Mouse (Mus musculus) embryonic fibroblast, embryonic 13.5 days (primary cell): ENCODE measurements around the gene Capn3.

Source experiments
- CTCF ChIP-seq: IDR thresholded peaks from 2 replicates; pipeline ENCODE4 v1.5.1; 2011; ENCODE audit warnings: mild to moderate bottlenecking, control low read depth, low read length, moderate library complexity, borderline replicate concordance; ENCODE audit not compliant: insufficient read depth
- POLR2A ChIP-seq: IDR thresholded peaks from 2 replicates; pipeline ENCODE4 v1.6.1; 2011; ENCODE audit warnings: low read depth, mild to moderate bottlenecking, control low read depth, low read length, moderate library complexity

DNA sequence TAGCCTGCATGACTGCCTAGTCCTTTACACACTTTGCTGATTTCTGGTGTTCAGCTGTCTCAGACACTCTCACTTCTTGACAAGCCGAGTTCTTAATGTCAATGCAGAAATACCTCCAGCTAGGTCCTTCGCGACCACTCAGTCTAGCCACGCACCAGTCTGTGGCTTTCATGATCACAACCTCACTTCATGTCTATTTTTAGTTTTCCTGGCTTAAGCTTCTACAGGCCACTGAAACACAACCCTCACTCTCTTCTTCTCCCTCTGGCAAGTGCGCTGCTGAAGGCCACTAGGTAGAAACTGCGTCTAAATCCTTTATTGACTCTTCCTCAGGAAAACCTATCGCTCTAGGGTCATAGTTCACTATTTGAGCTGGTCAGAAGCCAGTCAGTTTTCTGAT, 7.5 kb downstream of the Capn3 start:
- TF ChIP-seq POLR2A (no peak), CTCF (no peak)
